Mouse (Mus musculus): ENCODE data around the gene Bcar3. TPM values are rescaled to one million over a fixed set of nuclear protein-coding genes. Genes with fewer than 3 reads are reported as not detected.
A peak's percentile ranks its signal among the peaks of the same experiment; 100 is the strongest.

The Bcar3 gene
- total RNA-seq, 1 experiment from 2014 or later = 64.5 TPM

DNA sequence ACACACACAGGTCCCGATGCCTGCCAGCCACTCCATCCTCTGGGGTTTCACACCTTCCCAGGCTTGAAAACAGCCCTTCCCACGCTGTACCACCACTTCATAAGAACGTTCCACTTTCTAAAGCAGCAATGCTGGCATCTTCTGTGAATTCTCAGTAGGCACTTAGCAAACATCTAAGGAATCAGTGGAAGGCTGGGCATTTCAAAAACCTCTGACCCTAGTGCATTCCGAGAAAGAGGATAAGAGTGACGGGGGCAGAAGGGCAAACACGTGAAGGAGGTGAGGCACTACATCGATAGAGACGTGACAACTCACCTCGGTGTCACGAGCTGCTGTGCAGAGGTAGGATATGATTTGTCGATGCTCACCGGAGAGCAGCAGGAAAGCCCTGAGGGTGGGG, 36.5 kb downstream of the Bcar3 start:
- no peak for ATAC-seq (ENCODE audit: extremely low read depth, insufficient number of reproducible peaks, low FRiP score, poor library complexity, severe bottlenecking)

DNA sequence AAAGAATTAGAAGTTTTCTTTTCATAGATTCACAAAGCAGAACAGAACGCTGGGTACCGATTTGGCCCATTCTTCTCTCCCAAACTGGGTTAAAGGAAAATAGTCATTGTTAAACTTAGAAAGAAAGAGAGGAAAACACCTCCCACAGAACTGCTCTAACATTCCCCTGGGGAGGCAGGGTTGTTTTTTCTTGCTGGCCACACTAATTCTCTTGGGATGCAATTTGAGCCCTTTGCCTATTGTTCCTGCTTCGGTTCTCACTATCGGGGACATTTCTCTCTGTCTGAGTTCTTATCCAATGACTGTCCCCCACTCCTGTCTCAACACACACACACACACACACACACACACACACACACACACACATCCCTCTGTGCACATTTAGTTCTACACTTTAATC, 39.6 kb downstream of the Bcar3 start:
- no peak for ATAC-seq (ENCODE audit: extremely low read depth, insufficient number of reproducible peaks, low FRiP score, poor library complexity, severe bottlenecking)

DNA sequence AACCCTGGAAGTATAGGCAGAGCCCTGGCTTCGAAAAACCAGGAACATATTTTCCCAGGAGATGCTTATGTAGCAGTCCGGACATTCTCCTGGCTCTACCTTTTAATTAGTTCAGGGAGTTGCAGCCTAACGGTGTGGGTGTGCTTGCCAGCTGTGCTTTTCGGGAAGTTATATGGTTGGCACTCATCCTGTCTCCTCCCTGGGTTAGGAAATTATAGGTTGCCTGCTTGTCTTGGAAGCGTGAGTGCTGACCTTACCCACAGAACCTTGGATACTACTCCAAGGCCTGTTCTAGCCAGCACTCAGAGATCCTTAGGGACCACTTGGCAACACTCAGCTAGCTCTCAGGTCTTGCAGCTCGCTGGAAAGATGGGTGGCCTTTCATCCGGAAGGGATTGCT, 40.0 kb downstream of the Bcar3 start:
- no peak for ATAC-seq (ENCODE audit: extremely low read depth, insufficient number of reproducible peaks, low FRiP score, poor library complexity, severe bottlenecking)

DNA sequence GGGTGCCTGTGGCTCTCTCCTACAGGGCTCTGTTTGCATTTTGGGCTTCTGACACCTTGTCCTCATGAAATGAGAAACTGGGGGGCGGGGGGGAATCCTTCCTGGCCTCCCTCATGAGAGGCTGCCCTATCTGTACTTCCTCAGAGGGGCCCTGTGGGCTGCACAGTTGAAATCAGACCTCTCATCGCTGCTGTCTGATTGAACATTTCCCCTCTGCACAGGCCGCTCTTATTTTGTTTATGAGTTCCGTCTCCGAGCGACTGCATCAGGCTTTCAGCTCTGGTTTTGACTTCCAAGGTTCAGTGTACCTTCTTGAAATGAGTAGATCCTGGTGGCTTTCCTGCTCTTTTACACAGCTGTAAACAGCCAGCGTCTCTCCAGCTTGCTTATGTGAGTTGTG, 40.4 kb downstream of the Bcar3 start:
- no peak for ATAC-seq (ENCODE audit: extremely low read depth, insufficient number of reproducible peaks, low FRiP score, poor library complexity, severe bottlenecking)

DNA sequence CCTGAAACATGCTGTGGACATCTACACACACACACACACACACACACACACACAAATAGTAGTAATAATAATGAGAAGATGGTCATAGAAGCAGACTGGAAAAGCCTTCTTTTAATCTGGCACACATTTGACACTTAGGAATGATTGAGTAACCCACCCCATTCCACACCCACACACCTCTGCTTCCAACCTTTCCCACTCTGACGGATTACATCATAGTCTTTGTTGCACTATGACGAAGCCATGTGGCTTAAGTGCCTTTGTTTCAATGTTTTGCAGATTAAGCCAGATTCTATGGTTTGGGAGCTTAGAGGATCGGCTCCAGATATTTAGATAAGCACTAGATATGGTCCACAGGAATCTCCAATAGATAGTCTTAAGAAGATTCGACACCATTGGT, 42.1 kb downstream of the Bcar3 start:
- no peak for ATAC-seq (ENCODE audit: extremely low read depth, insufficient number of reproducible peaks, low FRiP score, poor library complexity, severe bottlenecking)

DNA sequence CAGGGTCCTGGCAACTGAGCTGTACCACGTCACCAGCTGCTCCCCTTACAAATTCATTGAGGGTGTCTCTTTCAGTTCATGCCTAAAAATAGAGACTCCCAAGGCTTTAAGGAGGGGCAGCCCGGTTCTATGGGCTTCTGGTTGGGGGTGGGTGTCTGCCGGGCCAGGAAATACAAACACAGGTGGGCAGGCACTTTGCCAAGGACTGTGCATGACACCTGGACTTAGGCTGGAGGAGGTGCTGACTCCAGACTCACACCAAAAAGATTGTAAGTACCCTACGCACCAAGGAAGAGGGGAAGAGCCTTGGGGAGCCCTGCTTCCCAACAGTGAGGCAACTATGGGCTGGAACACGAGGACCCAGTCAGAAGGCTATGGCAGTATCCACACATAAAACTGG, 44.1 kb downstream of the Bcar3 start:
- no peak for ATAC-seq (ENCODE audit: extremely low read depth, insufficient number of reproducible peaks, low FRiP score, poor library complexity, severe bottlenecking)

DNA sequence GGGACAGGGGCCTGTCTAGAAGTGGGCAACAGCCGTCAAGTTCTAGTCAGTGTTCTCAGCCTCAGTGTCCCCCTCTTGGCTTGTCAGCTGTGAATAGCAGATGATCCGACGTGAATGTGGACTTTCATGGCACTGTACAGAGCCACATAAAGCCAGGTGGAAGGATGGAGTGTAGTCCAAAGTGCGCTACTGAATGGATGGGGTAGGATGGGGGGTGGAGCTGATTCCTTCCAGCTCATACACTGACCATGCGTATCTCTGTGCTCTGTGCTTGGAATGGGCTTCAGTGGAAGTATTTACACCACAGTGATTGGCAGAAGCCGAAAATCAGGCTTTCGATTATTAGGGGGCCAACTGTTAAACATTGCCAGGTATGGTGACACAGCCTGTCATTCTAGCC, 45.0 kb downstream of the Bcar3 start:
- no peak for ATAC-seq (ENCODE audit: extremely low read depth, insufficient number of reproducible peaks, low FRiP score, poor library complexity, severe bottlenecking)

DNA sequence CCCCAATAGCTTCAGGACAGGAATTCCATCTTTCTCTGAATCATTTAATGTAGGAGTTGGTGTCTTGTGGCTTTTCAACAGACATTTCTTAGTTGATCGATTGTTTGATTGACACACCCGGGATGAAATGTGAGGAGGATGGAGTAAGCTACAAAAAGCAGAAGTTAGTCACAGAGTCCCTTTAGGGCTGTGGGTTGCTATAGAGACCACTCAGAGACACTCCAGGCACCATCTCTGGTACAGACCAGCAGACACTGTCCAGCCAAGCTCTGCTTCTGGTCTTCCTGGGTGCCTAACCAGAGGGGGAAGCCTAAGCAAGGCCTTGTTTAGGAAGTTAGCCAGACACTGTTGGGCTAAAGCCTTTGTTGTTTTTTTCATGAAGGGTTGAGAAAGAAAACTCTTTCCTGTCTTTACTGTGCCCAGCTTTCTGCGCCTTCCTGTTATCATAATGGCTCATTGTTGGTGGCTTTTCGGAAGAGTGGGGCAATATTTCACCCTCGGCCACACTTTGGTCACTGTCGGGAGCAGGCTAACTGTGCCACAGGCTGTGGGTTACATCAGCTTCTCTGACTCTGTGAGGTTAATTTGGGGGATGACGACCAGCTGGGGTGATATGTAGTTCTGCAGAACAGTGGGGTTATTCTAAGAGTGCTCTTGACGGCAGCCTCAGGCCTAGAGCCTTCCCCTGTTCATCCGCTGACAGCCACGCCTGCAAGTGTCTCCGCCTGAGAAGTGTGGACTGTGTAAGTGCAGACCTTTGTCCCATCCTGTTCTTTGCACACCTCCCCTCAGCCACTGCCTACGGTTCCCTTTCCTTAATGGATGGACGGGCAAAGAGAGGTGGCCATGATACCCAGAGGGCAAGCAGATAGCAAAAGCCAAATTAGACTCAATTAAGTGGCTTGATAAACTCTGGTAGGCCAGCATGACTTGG, 46.5 kb downstream of the Bcar3 start:
- ATAC-seq (ENCODE audit: extremely low read depth, insufficient number of reproducible peaks, low FRiP score, poor library complexity, severe bottlenecking) = peak; percentile 58; the same call in 1 of the 2 replicates

DNA sequence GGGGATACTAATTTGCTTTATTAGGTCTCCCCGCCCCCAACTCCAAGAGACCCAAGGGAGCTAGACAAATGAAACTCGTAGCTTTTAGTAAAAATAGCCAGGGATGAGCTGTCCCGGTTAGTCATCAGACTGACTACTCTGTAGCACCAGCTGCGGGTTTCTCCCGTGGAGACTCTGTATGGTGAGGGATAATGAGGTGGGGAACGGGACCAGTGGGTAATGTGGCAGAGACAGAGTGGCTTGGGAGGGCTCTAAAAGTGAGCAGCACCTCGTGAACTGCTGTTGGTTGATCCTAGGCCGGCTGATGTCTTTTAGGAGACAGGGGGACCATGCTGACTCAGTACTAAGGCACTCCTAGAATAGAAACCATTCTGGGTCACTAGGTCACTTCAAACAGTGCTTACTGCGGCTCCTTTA, 49.5 kb downstream of the Bcar3 start:
- no peak for ATAC-seq (ENCODE audit: extremely low read depth, insufficient number of reproducible peaks, low FRiP score, poor library complexity, severe bottlenecking)

DNA sequence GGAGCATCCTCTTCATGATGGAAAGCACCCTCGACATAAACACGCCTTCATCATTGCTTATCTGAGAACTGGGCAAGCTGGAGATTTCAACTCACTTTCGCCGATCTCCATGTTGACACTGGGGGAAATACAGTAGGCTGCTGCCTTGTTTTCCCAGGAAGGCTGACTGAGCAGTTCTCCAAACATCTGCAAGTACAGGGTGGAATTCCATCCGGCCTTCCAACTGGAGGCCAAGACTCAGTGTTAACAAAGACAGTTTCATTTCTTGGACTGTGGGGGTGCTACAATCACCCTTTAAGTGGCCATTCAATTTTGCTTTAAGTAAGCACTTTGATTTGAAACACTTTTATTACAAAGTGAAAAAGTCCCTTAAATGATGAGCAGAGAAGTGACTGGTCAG, 50.4 kb downstream of the Bcar3 start:
- ATAC-seq (ENCODE audit: extremely low read depth, insufficient number of reproducible peaks, low FRiP score, poor library complexity, severe bottlenecking) = no peak

DNA sequence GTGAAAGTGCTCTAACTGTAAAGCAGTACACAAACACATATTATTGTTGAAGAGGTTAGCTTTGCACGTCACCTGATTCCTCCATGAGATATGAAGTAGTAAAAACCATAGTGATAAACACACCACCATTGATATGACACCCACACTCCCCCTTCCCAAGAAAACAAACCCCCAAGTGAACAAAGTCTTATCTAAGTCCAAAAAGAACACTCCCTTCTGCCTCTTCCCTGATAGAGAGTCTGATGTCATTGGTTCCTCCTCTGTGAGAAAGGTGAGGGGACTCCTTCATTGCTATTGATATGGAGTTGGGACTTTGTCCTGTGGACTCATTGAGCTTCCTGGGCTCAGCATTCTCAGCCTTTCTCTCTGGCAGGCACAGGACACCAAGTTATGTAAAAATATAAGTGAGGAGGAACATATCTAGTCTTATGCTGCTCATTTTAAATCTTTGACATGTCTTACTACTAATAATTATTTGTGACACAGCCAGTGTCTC, 52.1 kb downstream of the Bcar3 start:
- no peak for ATAC-seq (ENCODE audit: extremely low read depth, insufficient number of reproducible peaks, low FRiP score, poor library complexity, severe bottlenecking)

DNA sequence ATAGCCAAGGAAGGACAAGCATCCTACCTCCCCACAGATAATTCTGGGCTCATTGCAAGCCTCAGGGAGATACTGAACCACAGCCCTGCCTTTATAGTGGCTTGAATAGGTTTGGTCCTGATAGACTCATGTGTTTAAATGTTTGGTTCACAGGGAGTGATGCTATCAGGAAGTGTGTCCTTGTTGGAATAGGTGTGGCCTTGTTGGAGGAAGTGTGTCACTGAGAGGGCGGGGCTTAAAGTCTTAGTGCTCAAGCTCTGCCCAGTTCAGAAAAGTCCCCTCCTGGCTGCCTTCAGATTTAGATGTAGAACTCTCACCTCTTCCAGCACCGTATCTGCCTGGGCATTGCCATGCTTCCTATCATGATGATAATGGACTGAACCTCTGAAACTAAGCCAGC, 52.7 kb downstream of the Bcar3 start:
- ATAC-seq (ENCODE audit: extremely low read depth, insufficient number of reproducible peaks, low FRiP score, poor library complexity, severe bottlenecking) = no peak

DNA sequence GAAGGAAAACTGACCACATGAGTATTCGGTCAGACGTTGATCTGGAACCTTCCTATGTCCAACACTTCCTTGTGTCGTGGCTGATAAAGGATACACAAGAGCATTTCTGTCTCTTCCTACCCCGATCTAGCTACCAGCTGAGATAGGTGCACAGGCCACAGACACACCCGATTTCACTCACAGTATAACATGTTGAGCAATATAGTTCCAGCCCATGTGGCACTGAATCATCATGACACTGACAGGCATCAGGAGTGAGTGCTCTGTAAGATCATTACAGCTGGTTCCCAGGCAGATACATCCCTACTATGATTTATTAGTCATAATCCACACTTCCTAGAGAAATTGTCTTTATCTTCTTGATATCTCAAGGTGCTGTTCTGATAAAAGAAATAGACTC, 54.7 kb downstream of the Bcar3 start:
- no peak for ATAC-seq (ENCODE audit: extremely low read depth, insufficient number of reproducible peaks, low FRiP score, poor library complexity, severe bottlenecking)

DNA sequence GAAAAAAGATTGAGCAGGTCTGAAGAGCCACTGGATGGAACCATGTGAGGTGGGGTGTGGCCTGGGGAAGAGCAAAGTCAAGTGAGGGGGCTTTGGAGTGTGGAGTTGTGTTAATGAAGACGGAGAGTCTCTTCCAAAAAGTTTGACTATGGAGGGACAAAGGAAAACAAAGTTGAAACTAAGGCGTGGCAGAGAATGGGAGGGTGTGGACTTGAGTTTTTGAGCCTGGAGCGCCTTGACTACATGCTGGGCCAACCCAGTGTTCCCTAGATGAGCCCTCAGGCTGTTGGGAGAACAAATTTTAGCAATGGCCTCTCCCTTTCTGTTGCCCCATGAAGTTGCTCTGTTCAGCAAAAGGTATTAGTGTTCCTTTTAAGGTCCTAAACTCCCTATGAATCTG, 58.9 kb downstream of the Bcar3 start:
- ATAC-seq (ENCODE audit: extremely low read depth, insufficient number of reproducible peaks, low FRiP score, poor library complexity, severe bottlenecking) = no peak

DNA sequence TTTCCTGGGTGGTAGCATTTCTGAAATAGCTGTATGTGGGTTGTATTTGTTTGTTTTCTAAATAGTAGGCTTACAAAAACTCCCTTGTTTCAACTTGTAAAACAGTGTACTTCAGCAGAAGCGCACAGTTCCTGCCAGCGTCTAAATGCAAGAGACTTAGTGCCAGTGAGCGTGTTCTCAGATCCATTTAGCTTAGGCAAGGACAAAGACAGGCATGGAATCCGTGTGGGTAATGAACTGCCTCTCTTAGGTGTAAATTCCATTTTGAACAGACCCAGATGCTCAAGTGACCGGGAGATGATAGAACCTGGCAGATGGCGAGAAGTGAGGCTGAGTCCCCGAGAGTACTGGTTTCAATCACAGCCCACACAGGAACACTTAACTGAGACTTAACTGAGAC, 65.5 kb downstream of the Bcar3 start:
- ATAC-seq (ENCODE audit: extremely low read depth, insufficient number of reproducible peaks, low FRiP score, poor library complexity, severe bottlenecking) = no peak

DNA sequence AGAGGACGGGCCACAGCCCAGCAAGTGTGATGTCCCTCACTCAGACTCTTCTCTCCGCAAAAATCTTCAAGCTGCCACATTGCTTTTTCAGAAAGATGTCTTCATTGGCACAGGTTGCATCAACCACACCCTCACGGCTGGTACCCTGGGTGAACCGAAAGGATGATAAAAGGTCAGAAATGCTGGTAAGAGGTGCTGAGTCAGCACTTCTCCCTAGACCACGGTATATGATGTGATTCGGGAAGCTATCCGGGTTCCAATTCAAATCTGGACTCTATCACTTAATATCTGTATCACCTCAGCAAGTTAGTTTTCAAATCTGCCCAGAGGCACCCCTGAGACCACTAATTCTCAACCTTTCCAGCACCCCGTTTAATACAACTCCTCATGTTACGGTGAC, 66.0 kb downstream of the Bcar3 start:
- ATAC-seq (ENCODE audit: extremely low read depth, insufficient number of reproducible peaks, low FRiP score, poor library complexity, severe bottlenecking) = no peak

DNA sequence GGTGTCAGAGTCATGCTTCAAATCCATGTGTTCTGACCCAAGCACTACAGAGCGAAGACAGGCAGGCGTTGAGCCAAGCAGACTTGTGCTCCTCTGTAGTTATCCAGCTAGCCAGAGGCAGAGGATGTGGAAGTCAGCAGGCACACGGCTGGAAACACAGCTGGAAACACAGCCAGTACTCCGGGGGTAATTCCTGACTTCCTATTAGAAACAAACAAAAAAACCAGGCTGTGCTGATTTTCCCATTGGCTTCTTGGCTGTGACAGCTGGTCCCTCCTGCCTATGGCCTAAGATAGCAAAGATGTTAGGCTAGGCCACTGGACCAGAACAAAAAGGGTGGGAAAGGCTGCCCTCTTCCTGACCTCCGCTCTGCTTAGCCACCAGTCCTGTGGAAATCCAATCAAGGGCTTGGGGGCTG, 66.8 kb downstream of the Bcar3 start:
- ATAC-seq (ENCODE audit: extremely low read depth, insufficient number of reproducible peaks, low FRiP score, poor library complexity, severe bottlenecking) = no peak

DNA sequence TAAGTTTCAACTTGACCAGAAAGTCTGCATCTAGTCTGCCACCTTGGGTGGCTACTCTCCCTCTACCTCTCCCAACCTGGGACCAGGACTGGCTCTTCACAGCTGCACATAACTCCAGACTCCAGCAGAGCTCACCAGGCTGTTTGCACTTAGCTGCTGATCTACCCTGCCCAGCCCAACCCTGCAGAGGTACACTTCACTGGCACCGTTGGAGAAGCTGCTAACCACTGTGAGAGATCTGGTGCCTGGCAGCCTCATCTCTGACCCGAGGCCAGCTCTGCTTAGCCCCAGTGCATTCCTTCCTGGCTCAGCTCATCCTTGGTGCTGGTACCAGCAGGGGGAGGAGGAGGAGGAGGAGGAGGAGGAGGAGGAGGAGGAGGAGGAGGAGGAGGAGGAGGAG, 68.8 kb downstream of the Bcar3 start:
- ATAC-seq (ENCODE audit: extremely low read depth, insufficient number of reproducible peaks, low FRiP score, poor library complexity, severe bottlenecking) = no peak

DNA sequence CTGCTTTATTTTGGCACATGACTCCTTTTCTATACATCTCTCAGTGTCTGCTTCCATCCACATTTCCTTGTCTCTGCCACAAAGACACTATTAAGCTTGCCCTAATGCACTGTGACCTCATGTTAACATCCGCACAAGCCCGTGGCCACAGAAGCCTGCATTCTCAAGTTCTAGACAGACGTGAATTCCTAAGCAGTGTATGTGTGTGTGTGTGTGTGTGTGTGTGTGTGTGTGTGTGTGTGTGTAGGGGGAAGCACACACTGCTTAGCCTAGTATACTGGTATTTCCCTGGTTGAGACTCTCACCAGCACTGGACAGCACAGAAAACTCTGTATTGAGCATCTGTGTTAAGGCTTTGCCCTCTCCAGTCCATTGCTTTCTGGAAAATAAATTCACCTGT, 70.6 kb downstream of the Bcar3 start:
- no peak for ATAC-seq (ENCODE audit: extremely low read depth, insufficient number of reproducible peaks, low FRiP score, poor library complexity, severe bottlenecking)

DNA sequence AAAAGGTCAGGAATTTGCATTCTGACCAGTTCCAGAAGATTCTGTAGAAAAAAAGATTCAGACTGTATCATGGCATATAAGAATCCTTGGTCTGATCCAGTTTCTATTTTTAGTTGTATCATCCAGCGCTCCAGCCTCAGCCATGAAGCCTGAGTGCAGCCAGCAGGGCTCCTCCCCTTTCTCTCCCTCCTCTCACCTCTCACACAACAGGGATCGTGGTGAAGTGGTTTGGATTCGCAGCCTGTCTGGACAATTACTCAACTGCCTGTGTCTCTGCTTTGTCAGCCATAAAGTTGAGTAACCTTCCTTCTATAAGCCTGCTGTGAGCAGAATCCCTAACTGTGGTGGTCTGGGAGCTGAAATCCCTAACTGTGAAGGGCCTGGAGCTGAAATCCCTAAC, 71.4 kb downstream of the Bcar3 start:
- no peak for ATAC-seq (ENCODE audit: extremely low read depth, insufficient number of reproducible peaks, low FRiP score, poor library complexity, severe bottlenecking)
